Mouse (Mus musculus): Measurements from ENCODE around the gene Trpm1.

- TF ChIP-seq POLR2A (IDR thresholded peaks at IDR 0.05; ENCODE audit: extremely low read depth, insufficient read depth, low read length) (no peak), CTCF (IDR thresholded peaks at IDR 0.05; ENCODE audit: extremely low read depth, insufficient read depth, low read length) (no peak)
Observed at GRCm38 (mm10) chr7:64192261-64192943, 38.8 kb downstream of the Trpm1 start.
